Mouse (Mus musculus) 3T3-L1 (cell line): ENCODE data around the gene Sh2b2.
A peak's percentile ranks its signal among the peaks of the same experiment; 100 is the strongest.

ENCODE experiments used
- DNase-seq: peaks from one replicate; pipeline ENCODE4 v3.0.0-alpha.2; 2015; ENCODE audit warnings: low read depth, low spot score

Sh2b2 gene

DNA sequence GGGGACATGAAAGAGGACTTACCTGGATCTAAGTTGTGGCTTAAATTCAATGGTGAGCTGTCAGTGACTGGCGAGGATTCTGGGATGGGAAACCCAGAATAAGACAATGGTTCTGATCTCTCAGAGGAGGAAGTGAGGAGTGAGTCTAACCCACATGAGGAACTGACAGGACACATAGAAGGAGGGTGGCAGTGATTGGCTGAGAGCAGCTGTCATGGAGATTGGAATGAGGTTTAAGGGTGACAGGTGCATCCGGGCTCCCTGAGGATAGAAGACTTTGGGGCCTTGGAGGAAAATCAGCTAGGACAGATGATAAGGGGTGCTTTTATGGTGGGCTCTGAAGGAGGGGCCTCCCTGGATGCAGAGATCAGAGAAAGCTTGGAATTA, at the start of gene Sh2b2:
TSS of gene Sh2b2 (minus strand) at position 105 of the 387 bp plus-strand sequence.
- DNase-seq, result no peak

DNA sequence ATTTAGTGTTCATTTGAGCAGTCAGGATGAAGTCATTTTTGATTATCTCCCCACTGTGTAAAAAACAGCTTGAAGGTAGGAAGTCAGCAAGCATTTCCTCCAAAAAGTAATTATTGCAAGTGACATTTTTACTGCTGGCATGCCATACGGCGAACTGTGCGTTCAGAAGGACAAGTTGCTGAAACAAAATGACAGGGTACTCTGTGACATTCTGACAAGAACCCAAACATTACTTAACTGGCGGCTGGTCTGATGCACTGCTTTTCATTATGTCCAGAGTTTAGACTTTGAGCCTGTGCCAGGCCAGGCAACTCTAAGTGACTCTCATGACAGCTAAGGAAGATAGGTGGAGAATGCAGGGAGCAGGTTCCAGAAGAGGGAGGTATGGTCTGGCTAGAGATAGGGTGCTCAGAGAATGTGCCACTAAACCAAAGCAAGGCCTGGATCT, 46.6 kb upstream of the Sh2b2 start:
- no peak for DNase-seq

DNA sequence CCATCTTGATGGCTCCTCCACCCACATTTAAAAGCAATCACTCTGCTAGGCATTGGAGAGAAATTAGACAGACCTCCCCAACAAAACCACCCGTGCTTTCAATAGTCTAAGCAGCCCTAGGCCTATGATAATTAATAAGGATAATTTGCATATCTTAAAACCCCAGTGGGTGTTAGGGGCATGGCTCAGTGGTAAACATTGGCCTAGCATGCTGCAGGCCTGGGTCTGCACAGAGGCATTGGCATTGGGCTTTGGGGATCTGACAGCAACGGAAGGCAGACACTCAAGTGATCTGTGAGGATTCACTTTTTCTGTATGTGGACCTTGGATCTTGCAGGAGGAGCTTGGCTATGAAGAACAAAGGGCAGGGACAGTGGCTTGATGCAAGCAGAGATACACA, 46.0 kb upstream of the Sh2b2 start:
- DNase-seq, result no peak

GRCm38 (mm10) chr5:136291562-136291961, 45.2 kb upstream of the Sh2b2 start:
- DNase-seq, result no peak

GRCm38 (mm10) chr5:136289776-136290175, 43.4 kb upstream of the Sh2b2 start:
- DNase-seq, result peak; percentile 68

- no peak for DNase-seq
Observed at GRCm38 (mm10) chr5:136288351-136289081, 42.2 kb upstream of the Sh2b2 start.

GRCm38 (mm10) chr5:136286566-136286965, 40.2 kb upstream of the Sh2b2 start:
- peak; percentile 62 for DNase-seq

DNA sequence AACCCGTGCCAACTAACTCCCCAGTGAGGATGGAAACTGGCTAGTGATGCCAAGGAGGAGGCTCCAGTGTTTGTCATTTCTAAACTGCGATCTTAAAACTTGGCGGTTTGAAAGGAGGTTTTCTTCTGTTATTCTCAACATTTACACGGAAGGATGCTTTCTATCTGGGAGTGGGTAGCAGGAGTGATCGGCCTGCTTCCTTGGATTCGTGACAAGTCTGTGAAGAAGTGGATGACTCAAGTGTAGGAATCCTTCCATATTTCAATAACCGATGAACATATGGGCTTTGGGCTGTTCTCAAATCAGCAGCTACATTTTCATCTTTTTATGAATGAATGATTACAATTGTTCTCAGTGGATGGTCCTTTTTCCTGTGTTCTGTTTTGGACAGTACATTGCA, 38.8 kb upstream of the Sh2b2 start:
- DNase-seq, result no peak

DNA sequence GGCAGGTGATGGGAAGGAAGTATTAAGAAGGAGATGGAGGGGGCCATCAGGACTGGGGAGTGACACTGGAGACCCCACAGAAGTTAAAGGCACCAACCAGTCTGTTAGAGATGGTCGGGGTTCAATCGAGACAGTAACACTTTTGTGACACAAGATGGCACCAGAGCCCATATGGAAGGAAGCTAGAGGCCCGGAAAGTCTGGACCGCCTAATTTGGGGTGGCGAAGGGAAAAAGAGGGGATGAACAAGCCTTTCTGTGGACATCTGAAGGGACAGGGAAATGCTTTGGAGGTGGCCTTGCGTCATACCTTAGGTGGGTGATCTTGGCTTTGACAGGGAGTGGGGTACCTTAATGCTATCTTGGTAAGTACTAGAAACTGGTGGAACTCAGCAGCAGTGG, 35.0 kb upstream of the Sh2b2 start:
- peak; percentile 51 for DNase-seq

DNA sequence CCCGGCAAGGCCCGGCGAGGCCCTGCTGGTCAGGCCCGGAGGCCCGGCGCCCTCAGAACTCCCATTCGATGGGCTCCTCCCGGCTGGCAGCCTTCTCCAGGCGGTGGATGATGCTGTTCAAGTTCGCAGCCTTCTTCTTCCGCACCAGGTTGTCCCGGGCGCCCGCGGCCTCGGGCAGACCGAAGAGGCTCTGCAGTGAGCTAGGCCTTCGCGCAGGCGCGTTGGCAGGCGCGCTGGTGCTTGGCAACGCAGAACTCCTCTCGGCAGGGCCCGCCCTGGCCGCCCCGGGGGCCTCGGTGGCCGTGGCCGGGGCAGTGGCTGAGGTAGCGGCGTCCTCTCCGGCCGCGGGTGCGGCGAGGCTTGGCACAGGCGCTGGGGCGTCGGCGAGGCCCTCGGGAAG, 28.4 kb upstream of the Sh2b2 start:
- no peak for DNase-seq

DNA sequence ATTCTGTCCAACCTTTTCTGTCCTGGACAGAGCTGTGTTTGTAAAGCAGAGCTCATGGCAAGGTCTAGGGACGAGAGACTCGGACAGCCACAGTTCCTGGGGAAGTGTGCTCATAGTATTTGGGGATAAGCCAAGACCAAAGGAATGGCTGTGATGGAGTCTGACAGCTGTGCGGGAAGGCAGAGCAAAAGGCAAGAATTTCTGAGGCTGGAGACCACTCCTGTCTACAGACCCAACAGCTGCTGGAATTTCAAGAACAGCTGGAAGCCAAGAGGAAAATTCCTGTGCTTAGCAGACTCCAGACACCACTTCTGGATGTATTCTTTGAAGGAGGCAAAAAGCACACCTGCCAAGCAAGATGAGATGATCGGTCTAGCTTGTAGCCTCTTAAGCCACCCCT, 23.6 kb upstream of the Sh2b2 start:
- DNase-seq, result no peak

- DNase-seq, result no peak
Observed at GRCm38 (mm10) chr5:136266077-136266476, 19.7 kb upstream of the Sh2b2 start.

DNA sequence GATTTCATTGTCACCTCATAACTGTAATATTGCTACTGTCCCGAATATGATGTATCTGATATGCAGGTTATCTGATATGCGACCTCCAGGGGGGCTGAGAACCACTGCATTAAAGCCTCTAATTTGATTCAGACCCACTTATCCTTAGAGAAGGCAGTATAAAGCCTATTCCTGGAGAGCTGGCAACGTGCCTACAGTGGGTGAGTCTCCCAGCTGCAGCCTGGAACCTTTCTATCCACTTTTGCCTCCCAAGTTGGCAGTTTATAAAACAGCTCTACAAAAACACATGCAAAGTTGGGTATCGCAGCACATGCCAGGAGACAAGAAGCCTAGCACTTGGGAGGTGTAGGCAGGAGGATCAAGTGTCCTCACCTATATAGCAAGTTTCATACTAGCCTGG, 17.0 kb upstream of the Sh2b2 start:
- no peak for DNase-seq

- DNase-seq, result peak; percentile 86
Observed at GRCm38 (mm10) chr5:136258919-136259318, 12.6 kb upstream of the Sh2b2 start.

DNA sequence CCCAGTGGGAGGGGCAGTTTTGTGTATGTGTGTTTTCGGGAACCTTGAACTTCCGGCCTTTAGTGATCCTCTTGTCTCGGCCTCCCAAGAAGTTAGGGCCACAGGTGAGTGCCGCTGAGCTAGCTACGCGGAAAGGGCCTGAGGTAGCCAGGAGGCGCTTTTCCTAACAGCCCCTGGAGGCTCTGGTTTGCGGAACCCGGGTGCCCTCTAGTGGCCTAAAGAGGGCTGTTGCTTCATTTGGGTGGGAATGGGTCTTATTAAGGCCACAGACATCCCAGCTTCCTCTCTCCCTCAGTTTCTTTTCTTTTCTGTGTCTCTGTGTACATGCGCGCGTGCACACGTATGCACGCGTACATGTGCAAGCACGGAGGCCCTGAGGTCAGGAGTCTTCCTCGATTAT, 6.5 kb upstream of the Sh2b2 start:
- peak; percentile 89 for DNase-seq

GRCm38 (mm10) chr5:136251004-136251403, 4.6 kb upstream of the Sh2b2 start:
- peak; percentile 73 for DNase-seq

GRCm38 (mm10) chr5:136248441-136248840, 2.1 kb upstream of the Sh2b2 start:
- DNase-seq, result no peak

DNA sequence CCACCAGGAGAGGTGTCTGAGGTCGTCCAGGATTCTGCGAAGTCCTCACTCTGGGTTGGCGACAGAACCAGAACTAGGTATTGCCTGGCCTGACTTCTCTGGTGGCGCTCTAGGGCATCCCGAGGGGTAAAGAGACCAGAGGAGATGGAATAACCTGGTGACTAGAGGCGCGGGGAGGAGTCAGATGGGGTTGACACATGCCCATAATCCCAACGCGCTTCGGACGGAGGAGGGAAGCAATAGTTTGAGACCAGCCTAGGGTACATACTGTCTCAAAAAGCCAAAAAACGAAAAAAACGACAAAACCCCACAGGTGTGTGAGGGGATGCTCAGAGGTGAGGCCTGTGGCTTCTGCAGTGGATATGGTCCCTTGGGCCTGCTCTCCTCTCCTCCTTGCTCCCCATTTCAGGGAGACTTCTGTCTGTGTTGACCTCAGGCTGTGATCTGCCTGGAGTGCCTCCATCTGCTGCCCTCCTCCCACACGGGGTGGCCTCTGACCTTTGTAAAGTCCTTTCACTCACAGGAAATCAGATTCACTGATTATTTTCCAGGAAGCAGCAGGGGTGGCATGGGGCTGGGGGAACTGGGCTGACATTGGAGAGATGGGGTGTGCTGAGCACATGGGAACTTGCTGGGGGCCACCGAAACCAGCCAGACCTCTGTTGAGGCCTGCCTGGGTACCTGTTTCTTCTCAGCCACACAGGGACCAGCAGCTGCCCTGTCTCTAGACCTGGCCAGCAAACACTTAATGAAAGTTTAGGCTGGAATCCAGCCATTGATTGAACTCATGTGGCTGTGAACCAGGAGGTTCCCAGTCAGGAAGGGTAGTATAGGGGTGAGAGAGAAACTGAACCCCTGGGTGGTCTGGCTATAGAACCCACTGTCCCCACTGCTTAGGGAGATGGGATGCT, 560 bp downstream of the Sh2b2 start:
- no peak for DNase-seq

GRCm38 (mm10) chr5:136244762-136245540, 1.4 kb downstream of the Sh2b2 start:
- DNase-seq, result peak; percentile 90

DNA sequence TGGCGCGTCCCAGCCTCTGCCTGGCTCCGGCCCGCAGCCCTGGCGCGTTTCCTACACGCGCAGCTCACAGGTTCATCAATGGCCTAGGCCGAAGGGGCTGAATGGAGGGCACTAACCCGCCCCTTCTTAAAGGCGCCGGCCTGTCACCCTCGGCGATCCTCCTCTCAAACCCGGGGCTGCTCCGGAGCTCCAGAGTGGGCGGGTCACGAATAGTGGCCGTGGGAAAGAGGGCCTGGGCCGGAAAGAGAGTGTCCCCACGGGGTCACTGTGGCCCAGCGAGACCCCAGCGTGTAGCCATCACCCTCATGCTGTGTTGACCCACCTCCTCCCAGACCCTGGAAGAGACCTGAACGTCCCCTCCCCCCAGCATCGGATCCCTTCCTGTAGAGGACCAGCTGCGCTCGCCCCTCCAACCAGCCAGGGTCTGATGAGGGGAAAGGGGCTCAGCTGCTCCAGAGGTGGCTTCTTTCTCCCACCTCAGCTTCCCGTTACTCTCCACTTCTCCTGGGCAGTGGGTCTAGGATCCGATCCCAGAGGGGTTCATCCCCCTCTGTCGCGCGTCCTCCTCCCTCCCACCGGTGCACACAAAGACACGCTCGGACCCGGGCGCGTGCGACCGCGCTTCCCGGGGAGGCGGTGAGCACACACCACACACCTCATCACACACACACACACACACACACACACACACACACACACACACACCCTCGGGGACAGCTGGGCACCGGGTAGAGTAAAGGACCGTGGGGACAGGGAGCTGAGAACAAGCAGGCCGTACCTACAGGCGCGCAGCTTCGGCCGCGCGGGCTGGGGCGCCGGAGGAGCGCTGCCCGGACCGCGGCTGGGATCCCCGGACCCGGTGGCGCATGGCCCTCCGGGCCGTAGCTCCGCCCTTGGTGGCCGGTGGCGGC, 2.2 kb downstream of the Sh2b2 start:
- DNase-seq, result peak; percentile 18

DNA sequence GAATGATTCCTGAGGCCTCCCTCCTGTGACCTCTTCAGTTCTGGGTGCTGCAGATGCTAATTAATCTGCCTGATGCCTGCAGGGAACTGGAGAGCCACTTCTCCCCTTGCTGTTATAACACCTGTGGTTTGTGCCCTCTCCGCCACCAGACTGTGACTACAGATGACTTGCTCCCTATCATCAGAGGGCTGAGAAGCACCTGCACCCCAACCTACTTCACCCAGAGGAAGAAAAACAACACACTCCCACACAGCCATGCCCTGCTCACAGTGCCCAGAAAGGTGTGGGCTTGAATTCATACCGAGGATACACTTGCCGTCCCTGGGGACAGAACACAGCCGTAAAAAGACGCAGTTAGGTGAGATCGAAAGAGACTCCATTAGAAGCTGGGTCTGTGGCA, 5.2 kb downstream of the Sh2b2 start:
- DNase-seq, result no peak
